Mouse (Mus musculus) kidney, postnatal 0 days (tissue): ENCODE results near the gene Exd2. TPM values are rescaled to one million over a fixed set of nuclear protein-coding genes. Genes with fewer than 3 reads are reported as not detected.
A peak's percentile ranks its signal among the peaks of the same experiment; 100 is the strongest.

ENCODE experiments used
- ATAC-seq: fragments of 200-750 bp; cut with Nextera tagmentation; replicated peaks from 2 replicates; pipeline ENCODE4 v1.8.0; 2017; ENCODE audit warnings: low read depth, moderate number of reproducible peaks, moderate TSS enrichment, moderate library complexity; ENCODE audit not compliant: low FRiP score
- DNase-seq: peaks from one replicate; pipeline ENCODE4 v3.0.0-alpha.2; 2016; ENCODE audit warnings: low spot score
- H3K27ac ChIP-seq: fragments of 300-500 bp; sonication (generic); 2 replicates; pipeline ENCODE4 v1.5.1; 2014; ENCODE audit warnings: mild to moderate bottlenecking
- H3K27me3 ChIP-seq: fragments of 300-500 bp; sonication (generic); 2 replicates; pipeline ENCODE4 v1.6.1; 2014; ENCODE audit warnings: low read length, mixed read lengths; ENCODE audit not compliant: insufficient read depth
- H3K36me3 ChIP-seq: fragments of 300-500 bp; sonication (generic); 2 replicates; pipeline ENCODE4 v1.6.1; 2014; ENCODE audit warnings: low read length, mixed read lengths; ENCODE audit not compliant: insufficient read depth
- H3K4me1 ChIP-seq: fragments of 300-500 bp; sonication (generic); replicated peaks from 2 replicates; pipeline ENCODE4 v1.6.1; 2014; ENCODE audit warnings: antibody characterized with exemption, low read length, mixed read lengths; ENCODE audit not compliant: insufficient read depth
- H3K4me2 ChIP-seq: fragments of 300-500 bp; sonication (generic); 2 replicates; pipeline ENCODE4 v1.6.1; 2014; ENCODE audit warnings: mild to moderate bottlenecking, low read length, moderate library complexity, mixed read lengths
- H3K4me3 ChIP-seq: fragments of 300-500 bp; sonication (generic); replicated peaks from 2 replicates; pipeline ENCODE4 v1.5.1; 2014; ENCODE audit warnings: low read depth, low read length
- H3K9ac ChIP-seq: fragments of 300-500 bp; sonication (generic); 2 replicates; pipeline ENCODE4 v1.6.1; 2014; ENCODE audit warnings: low read depth, low read length
- H3K9me3 ChIP-seq: fragments of 300-500 bp; sonication (generic); replicated peaks from 2 replicates; pipeline ENCODE4 v1.6.1; 2016; ENCODE audit warnings: low read length, inconsistent platforms, mixed read lengths
- CTCF ChIP-seq: IDR thresholded peaks from 2 replicates; pipeline ENCODE4 v1.5.1; 2016; ENCODE audit warnings: antibody characterized with exemption, low read depth, mild to moderate bottlenecking, moderate library complexity
- WGBS: fragments of 180-500 bp; shearing (Covaris S2); extraction: QIAGEN DNeasy Blood & Tissue Kit; methylation state at CpG from one replicate; pipeline ENCODE4 v1.1.7; 2014; 5-methylcytosine and 5-hydroxymethylcytosine counted together
- polyA plus RNA-seq: library from polyadenylated mRNA; unstranded; fragments of >200 nt; fragmentation: Nextera tagmentation; extraction: Ambion mirVana; gene quantifications from 2 replicates; pipeline ENCODE4 v1.2.1, GENCODE M21; 2015

Gene Exd2
- polyA plus RNA-seq, 1 experiment from 2014 or later: 17.7 TPM

DNA sequence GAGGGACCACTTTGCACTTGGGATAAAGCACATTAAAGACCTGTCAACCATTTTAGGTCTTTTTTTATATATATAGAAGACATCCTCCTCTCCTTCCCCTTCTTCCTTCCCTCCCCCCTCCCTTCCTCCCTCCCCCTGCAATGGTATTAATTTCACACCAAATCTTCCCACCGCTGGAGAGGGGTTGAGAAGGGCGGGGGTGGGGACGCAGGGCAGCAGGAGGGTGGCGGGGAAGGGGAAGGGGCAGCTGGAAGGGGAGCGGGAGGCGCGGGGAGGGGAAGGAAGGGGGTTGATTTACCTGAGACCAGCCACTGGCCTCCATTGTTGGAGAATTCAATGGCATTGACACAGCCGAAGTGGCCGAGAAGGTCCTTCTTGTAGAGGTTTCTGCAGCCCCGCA lies 27.0 kb upstream of the Exd2 start:
- peak overlapping the region; percentile 94 for H3K9ac ChIP-seq
- H3K27ac ChIP-seq: peak overlapping the region; percentile 97
- TF ChIP-seq CTCF: no peak
- H3K4me3 ChIP-seq: peak overlapping the region; percentile 96
- no peaks in the 10 kb centered on the region for H3K9me3 ChIP-seq
- H3K36me3 ChIP-seq: 0 out of 2 replicates have a peak, but pooled peaks cover 3% of the 10 kb centered on the region
- no peaks in the 10 kb centered on the region for H3K27me3 ChIP-seq
- ATAC-seq: peak; percentile 12
- DNase-seq: peak; percentile 43
- H3K4me2 ChIP-seq: peak overlapping the region; percentile 66
- no peaks in the 10 kb centered on the region for H3K4me1 ChIP-seq
- WGBS: 3% methylated on average over 8 of the region's 10 CpGs

DNA sequence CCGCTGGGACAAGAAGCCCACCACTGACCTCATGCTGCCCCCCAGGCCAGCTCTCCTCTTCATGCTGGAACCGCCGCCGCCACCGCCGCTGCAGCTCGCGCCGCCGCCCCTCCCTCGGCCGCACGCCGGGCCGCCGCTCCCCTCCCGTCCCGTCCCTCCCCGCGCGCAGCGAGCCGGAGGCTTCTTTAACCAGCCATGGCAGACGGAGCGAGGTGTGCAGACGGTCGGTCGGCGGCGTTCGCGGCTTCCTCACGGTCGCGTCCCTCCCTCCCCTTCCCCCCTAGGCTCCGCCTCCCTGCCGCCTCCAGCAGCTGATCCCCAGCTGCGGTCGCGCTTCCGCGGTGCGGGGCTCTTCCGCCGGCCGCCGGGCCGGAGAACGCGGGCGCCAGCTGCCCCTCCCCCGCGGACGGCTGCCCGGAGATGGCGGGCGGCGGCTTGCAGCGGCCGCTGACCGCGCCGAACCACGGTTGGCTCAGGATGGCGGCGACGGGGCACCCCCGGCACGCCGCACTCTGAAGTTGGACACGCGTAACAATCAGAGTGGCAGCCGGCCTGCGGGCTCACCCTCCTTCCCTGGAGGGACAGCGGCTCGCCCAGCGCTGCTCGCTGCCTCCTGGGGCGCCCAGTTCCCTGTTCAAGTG lies 26.4 kb upstream of the Exd2 start, which contains the start of gene Dcaf5:
Gene Dcaf5 (minus strand): TSS at position 266 of the 641 bp plus-strand sequence.
- Histone ChIP-seq H3K9ac (peak within 1 kb of the TSS; percentile 94), H3K4me3 (peak within 1 kb of the TSS; percentile 96), H3K36me3 (0 out of 2 replicates have a peak, but pooled peaks cover 3% of the 10 kb centered on the region), H3K27me3 (no peaks in the 10 kb centered on the region), H3K4me2 (peak within 1 kb of the TSS; percentile 66), H3K9me3 (no peaks in the 10 kb centered on the region), H3K27ac (peak within 1 kb of the TSS; percentile 97), H3K4me1 (no peaks in the 10 kb centered on the region)
- WGBS: under 1% methylated on average over 62 of the region's 79 CpGs
- DNase-seq (peak; percentile 81), ATAC-seq (peak; percentile 66)
- TF ChIP-seq CTCF: no peak

DNA sequence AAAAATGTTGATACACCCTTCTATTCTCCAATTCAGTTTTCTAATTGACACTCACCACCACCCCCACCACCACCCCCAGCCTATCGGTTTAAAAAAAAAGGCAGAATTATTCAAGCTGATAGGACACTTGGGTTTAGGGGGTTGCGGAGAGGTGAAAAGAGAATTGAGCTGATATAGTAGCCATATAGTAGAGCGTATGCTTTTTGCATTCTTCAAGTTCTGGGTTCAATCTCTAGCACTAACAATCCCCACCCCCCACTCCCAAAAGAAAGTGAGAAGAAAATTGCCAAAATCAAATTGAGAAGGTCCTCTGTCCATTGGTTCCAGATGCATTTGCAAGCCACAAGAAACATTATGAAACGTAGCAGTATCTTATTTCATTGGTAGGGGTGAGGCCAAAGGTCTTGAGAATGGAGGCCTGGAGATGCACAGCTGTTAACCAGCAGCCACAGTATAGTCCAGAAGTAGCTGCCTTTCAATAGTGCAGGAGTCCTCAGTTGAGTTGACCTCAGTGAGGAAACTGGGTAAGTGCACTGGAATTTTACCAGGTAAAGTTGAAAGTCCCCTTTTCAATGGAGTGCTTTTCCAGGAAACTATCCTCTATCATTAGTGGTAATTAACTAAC lies 25.7 kb upstream of the Exd2 start:
- Histone ChIP-seq H3K27ac (peak overlapping the region; percentile 97), H3K27me3 (no peaks in the 10 kb centered on the region), H3K4me3 (peak overlapping the region; percentile 96), H3K4me2 (peak overlapping the region; percentile 66), H3K4me1 (no peaks in the 10 kb centered on the region), H3K9ac (peak overlapping the region; percentile 94), H3K9me3 (no peaks in the 10 kb centered on the region), H3K36me3 (0 out of 2 replicates have a peak, but pooled peaks cover 3% of the 10 kb centered on the region)
- 37% methylated on average over 4 of the region's 4 CpGs for WGBS
- ATAC-seq (no peak), DNase-seq (peak; percentile 4)
- no peak for TF ChIP-seq CTCF

GRCm38 (mm10) chr12:80440957-80441356 lies 21.9 kb upstream of the Exd2 start:
- DNase-seq: peak; percentile 8
- WGBS: 72% methylated on average over 2 of the region's 2 CpGs
- no peak overlapping the region for H3K27ac ChIP-seq

GRCm38 (mm10) chr12:80444525-80445109 lies 18.3 kb upstream of the Exd2 start:
- Histone ChIP-seq H3K4me1 (no peaks in the 10 kb centered on the region), H3K27ac (no peak overlapping the region), H3K36me3 (no peaks in the 10 kb centered on the region), H3K9ac (no peak overlapping the region), H3K4me2 (no peak overlapping the region), H3K4me3 (no peak overlapping the region), H3K27me3 (no peaks in the 10 kb centered on the region; the same call in 1 of the 2 replicates), H3K9me3 (no peaks in the 10 kb centered on the region)
- no peak for TF ChIP-seq CTCF
- DNase-seq: no peak
- WGBS: 83% methylated on average over 9 of the region's 9 CpGs
- ATAC-seq: no peak

More at GRCm38 (mm10) chr12:80440957-80441356, 21.9 kb upstream of the Exd2 start:
- Histone ChIP-seq H3K4me2 (no peak overlapping the region), H3K36me3 (no peaks in the 10 kb centered on the region), H3K9me3 (no peaks in the 10 kb centered on the region), H3K9ac (no peak overlapping the region), H3K4me3 (no peak overlapping the region), H3K27me3 (no peaks in the 10 kb centered on the region), H3K4me1 (no peaks in the 10 kb centered on the region)
- no peak for ATAC-seq
- TF ChIP-seq CTCF: peak; percentile 41; the same call in 1 of the 2 replicates

GRCm38 (mm10) chr12:80453506-80453905 lies 9.4 kb upstream of the Exd2 start:
- Histone ChIP-seq H3K27me3 (no peaks in the 10 kb centered on the region), H3K4me3 (no peak overlapping the region), H3K9ac (no peak overlapping the region), H3K4me1 (no peaks in the 10 kb centered on the region), H3K9me3 (no peaks in the 10 kb centered on the region), H3K36me3 (no peaks in the 10 kb centered on the region), H3K4me2 (no peak overlapping the region), H3K27ac (no peak overlapping the region)
- 76% methylated on average over 1 of the region's 1 CpGs for WGBS
- DNase-seq (no peak), ATAC-seq (no peak)
- no peak for TF ChIP-seq CTCF
